Mouse (Mus musculus) MEL (cell line): ENCODE results near the gene Mesd. TPM values are rescaled to one million over a fixed set of nuclear protein-coding genes. Genes with fewer than 3 reads are reported as not detected.

ENCODE experiments used
- DNase-seq: peaks from one replicate; pipeline ENCODE4 v3.0.0; 2011; ENCODE audit warnings: low read depth, low spot score
- H3K27ac ChIP-seq: 2 replicates; pipeline ENCODE4 v1.5.1; 2012; ENCODE audit warnings: low read depth, mild to moderate bottlenecking, control low read depth, low read length, moderate library complexity; ENCODE audit not compliant: control insufficient read depth
- H3K27me3 ChIP-seq, 2 experiments: fragments of 150-350 bp in 1 of 2; sonication (generic) in 1 of 2; 2 replicates each; pipeline ENCODE4 v1.6.1; 2012; ENCODE audit warnings: low read length in 2 of 2, mild to moderate bottlenecking in 2 of 2, improper control_type of control experiment in 1 of 2, moderate library complexity in 1 of 2; ENCODE audit not compliant: insufficient read depth in 2 of 2, control insufficient read depth in 1 of 2
- H3K36me3 ChIP-seq, 2 experiments: 2 replicates each; pipeline ENCODE4 v1.6.1; 2012 to 2014; ENCODE audit warnings: low read length in 2 of 2, improper control_type of control experiment in 1 of 2, inconsistent platforms in 1 of 2, mild to moderate bottlenecking in 1 of 2; ENCODE audit not compliant: insufficient read depth in 2 of 2, control insufficient read depth in 1 of 2
- H3K4me1 ChIP-seq, 2 experiments: fragments of 150-350 bp in 1 of 2; sonication (generic) in 1 of 2; 2 replicates each; pipeline ENCODE4 v1.6.1; 2012; ENCODE audit warnings: low read length in 2 of 2, improper control_type of control experiment in 1 of 2, mild to moderate bottlenecking in 1 of 2; ENCODE audit not compliant: insufficient read depth in 2 of 2, control insufficient read depth in 1 of 2
- H3K4me3 ChIP-seq, 2 experiments: fragments of 150-350 bp in 1 of 2; sonication (generic) in 1 of 2; 2 replicates each; pipeline ENCODE4 v1.5.1; 2012; ENCODE audit warnings: low read depth in 2 of 2, low read length in 2 of 2, mild to moderate bottlenecking in 2 of 2, moderate library complexity in 2 of 2, control low read depth in 1 of 2, improper control_type of control experiment in 1 of 2; ENCODE audit not compliant: control insufficient read depth in 1 of 2, insufficient read depth in 1 of 2
- H3K79me2 ChIP-seq: 2 replicates; pipeline ENCODE4 v1.6.1; 2012; ENCODE audit warnings: mild to moderate bottlenecking, low read length, moderate library complexity; ENCODE audit not compliant: control insufficient read depth, poor library complexity, insufficient read depth
- H3K9ac ChIP-seq: 2 replicates; pipeline ENCODE4 v1.6.1; 2012; ENCODE audit warnings: low read depth, mild to moderate bottlenecking, control low read depth, low read length, moderate library complexity; ENCODE audit not compliant: control insufficient read depth, poor library complexity, severe bottlenecking
- H3K9me3 ChIP-seq: fragments of 150-350 bp; sonication (generic); replicated peaks from 2 replicates; pipeline ENCODE4 v1.6.1; 2012; ENCODE audit warnings: mild to moderate bottlenecking, low read length, improper control_type of control experiment, moderate library complexity; ENCODE audit not compliant: insufficient read depth
- CTCF ChIP-seq, 3 experiments: IDR thresholded peaks in 2 of 3; conservative IDR thresholded peaks in 1 of 3; 2 replicates each; pipeline ENCODE4 v1.5.1; 2011 to 2012; ENCODE audit warnings: low read length in 3 of 3, low read depth in 2 of 3, mild to moderate bottlenecking in 2 of 3, improper control_type of control experiment in 1 of 3, inconsistent platforms in 1 of 3, mixed read lengths in 1 of 3, moderate library complexity in 1 of 3; ENCODE audit not compliant: control insufficient read depth in 1 of 3, insufficient read depth in 1 of 3, poor library complexity in 1 of 3, severe bottlenecking in 1 of 3
- E2F4 ChIP-seq: IDR thresholded peaks from 2 replicates; pipeline ENCODE4 v1.6.1; 2011; ENCODE audit warnings: low read depth, low read length, improper control_type of control experiment, borderline replicate concordance
- ELF1 ChIP-seq: IDR thresholded peaks from 2 replicates; pipeline ENCODE4 v1.6.1; 2014; ENCODE audit warnings: low read depth, mild to moderate bottlenecking, inconsistent platforms, low read length, improper control_type of control experiment, moderate library complexity
- EP300 ChIP-seq, 2 experiments: IDR thresholded peaks; 2 replicates each; pipeline ENCODE4 v1.6.1; 2011; ENCODE audit warnings: improper control_type of control experiment in 2 of 2, low read length in 2 of 2, low read depth in 1 of 2, mild to moderate bottlenecking in 1 of 2
- GABPA ChIP-seq: IDR thresholded peaks from 2 replicates; pipeline ENCODE4 v1.6.1; 2012; ENCODE audit warnings: low read depth, mild to moderate bottlenecking, inconsistent platforms, low read length, improper control_type of control experiment, moderate library complexity
- GATA1 ChIP-seq: IDR thresholded peaks from 2 replicates; pipeline ENCODE4 v1.6.1; 2011; ENCODE audit warnings: low read depth, low read length, improper control_type of control experiment
- JUND ChIP-seq: IDR thresholded peaks from 2 replicates; pipeline ENCODE4 v1.6.1; 2011; ENCODE audit warnings: low read depth, mild to moderate bottlenecking, improper control_type of control experiment, low read length
- MAX ChIP-seq: IDR thresholded peaks from 2 replicates; pipeline ENCODE4 v1.6.1; 2011; ENCODE audit warnings: low read length, improper control_type of control experiment
- MEF2A ChIP-seq: IDR thresholded peaks from 2 replicates; pipeline ENCODE4 v1.6.1; 2014; ENCODE audit warnings: low read depth, mild to moderate bottlenecking, inconsistent platforms, low read length, improper control_type of control experiment; ENCODE audit not compliant: poor library complexity, insufficient replicate concordance, severe bottlenecking; ENCODE audit errors: extremely low read depth
- MYC ChIP-seq: IDR thresholded peaks from 2 replicates; pipeline ENCODE4 v1.6.1; 2011; ENCODE audit warnings: low read depth, mild to moderate bottlenecking, low read length, improper control_type of control experiment, moderate library complexity
- NELFE ChIP-seq: IDR thresholded peaks from 2 replicates; pipeline ENCODE4 v1.6.1; 2011; ENCODE audit warnings: low read depth, low read length, improper control_type of control experiment
- NRF1 ChIP-seq: IDR thresholded peaks from 2 replicates; pipeline ENCODE4 v1.6.1; 2014; ENCODE audit warnings: low read depth, mild to moderate bottlenecking, inconsistent platforms, low read length, improper control_type of control experiment, moderate library complexity; ENCODE audit not compliant: poor library complexity, insufficient read depth, severe bottlenecking
- POLR2A ChIP-seq, 2 experiments: IDR thresholded peaks; 2 replicates each; pipeline ENCODE4 v1.6.1; 2011 to 2012; ENCODE audit warnings: low read length in 2 of 2, mild to moderate bottlenecking in 2 of 2, control low read depth in 1 of 2, improper control_type of control experiment in 1 of 2, low read depth in 1 of 2, moderate library complexity in 1 of 2; ENCODE audit not compliant: control insufficient read depth in 1 of 2, insufficient read depth in 1 of 2, poor library complexity in 1 of 2
- POLR2AphosphoS2 ChIP-seq: IDR thresholded peaks from 2 replicates; pipeline ENCODE4 v1.6.1; 2011; ENCODE audit warnings: low read length, improper control_type of control experiment
- RCOR1 ChIP-seq: IDR thresholded peaks from 2 replicates; pipeline ENCODE4 v1.6.1; 2012; ENCODE audit warnings: low read depth, mild to moderate bottlenecking, inconsistent platforms, low read length, improper control_type of control experiment
- SMC3 ChIP-seq: IDR thresholded peaks from 2 replicates; pipeline ENCODE4 v1.6.1; 2011; ENCODE audit warnings: low read depth, low read length, improper control_type of control experiment
- TAL1 ChIP-seq: IDR thresholded peaks from 2 replicates; pipeline ENCODE4 v1.6.1; 2012; ENCODE audit warnings: mild to moderate bottlenecking, inconsistent platforms, low read length, moderate library complexity, mixed read lengths
- TBP ChIP-seq: IDR thresholded peaks from 2 replicates; pipeline ENCODE4 v1.8.0; 2011; ENCODE audit warnings: low read depth, low read length, improper control_type of control experiment
- TCF12 ChIP-seq: IDR thresholded peaks from 2 replicates; pipeline ENCODE4 v1.6.1; 2014; ENCODE audit warnings: low read depth, mild to moderate bottlenecking, inconsistent platforms, low read length, improper control_type of control experiment, moderate library complexity
- UBTF ChIP-seq: IDR thresholded peaks from 2 replicates; pipeline ENCODE4 v1.6.1; 2012; ENCODE audit warnings: low read depth, mild to moderate bottlenecking, inconsistent platforms, low read length, improper control_type of control experiment, moderate library complexity, borderline replicate concordance; ENCODE audit not compliant: insufficient read depth
- USF1 ChIP-seq: IDR thresholded peaks from 2 replicates; pipeline ENCODE4 v1.6.1; 2014; ENCODE audit warnings: low read depth, mild to moderate bottlenecking, inconsistent platforms, low read length, improper control_type of control experiment, moderate library complexity
- USF2 ChIP-seq, 2 experiments: IDR thresholded peaks; 2 replicates each; pipeline ENCODE4 v1.6.1; 2011 to 2012; ENCODE audit warnings: improper control_type of control experiment in 2 of 2, low read length in 2 of 2, borderline replicate concordance in 1 of 2, inconsistent platforms in 1 of 2, low read depth in 1 of 2, mild to moderate bottlenecking in 1 of 2; ENCODE audit not compliant: insufficient read depth in 1 of 2
- ZKSCAN1 ChIP-seq: IDR thresholded peaks from 2 replicates; pipeline ENCODE4 v1.6.1; 2012; ENCODE audit warnings: low read depth, mild to moderate bottlenecking, inconsistent platforms, low read length, improper control_type of control experiment, moderate library complexity
- ZMIZ1 ChIP-seq: IDR thresholded peaks from 2 replicates; pipeline ENCODE4 v1.6.1; 2012; ENCODE audit warnings: low read depth, mild to moderate bottlenecking, inconsistent platforms, low read length, improper control_type of control experiment, moderate library complexity
- ZNF384 ChIP-seq: IDR thresholded peaks from 2 replicates; pipeline ENCODE4 v1.6.1; 2012; ENCODE audit warnings: low read depth, mild to moderate bottlenecking, inconsistent platforms, low read length, improper control_type of control experiment
- polyA plus RNA-seq, 2 experiments: library from polyadenylated mRNA; stranded (reverse) in 1 of 2; unstranded in 1 of 2; fragments of >175 nt in 1 of 2; fragments of >200 nt in 1 of 2; gene quantifications; 2 replicates each; pipeline versions ENCODE4 v1.2.1 to v1.2.4; 2012; ENCODE audit warnings: low replicate concordance in 2 of 2, low read depth in 1 of 2; ENCODE audit not compliant: insufficient read length in 2 of 2, insufficient read depth in 1 of 2, missing spikeins in 1 of 2
- total RNA-seq: library from RNA; depleted of rRNA; stranded (reverse); fragments of 300-350 nt; gene quantifications from 2 replicates; pipeline ENCODE4 v1.2.3, GENCODE M21; 2012

Mesd gene
- total and polyA plus RNA-seq, 3 experiments: 64.5 to 135 (median 83.3) TPM

GRCm38 (mm10) chr7:83851569-83852380 lies 32.5 kb upstream of the Mesd start:
- H3K36me3 ChIP-seq: peaks cover 0 to 4% of the 10 kb centered on the region in 2 experiments; a peak in 2 of 4 replicates
- no peak overlapping the region for H3K9ac ChIP-seq
- H3K79me2 ChIP-seq: no peaks in the 10 kb centered on the region
- no peak for DNase-seq
- TF ChIP-seq EP300 (IDR thresholded peaks at IDR 0.05; ENCODE audit: low read depth in 1 of 2, low read length in 2 of 2): no peak
- no peak for TF ChIP-seq USF2 (IDR thresholded peaks at IDR 0.05; ENCODE audit: borderline replicate concordance in 1 of 2, insufficient read depth in 1 of 2, low read depth in 1 of 2, low read length in 2 of 2)
- TF ChIP-seq JUND: no peak
- TF ChIP-seq E2F4: no peak
- no peak for TF ChIP-seq ZNF384
- TF ChIP-seq NRF1: no peak
- TF ChIP-seq SMC3: no peak
- no peak for TF ChIP-seq TCF12
- no peak for TF ChIP-seq RCOR1
- no peak for TF ChIP-seq ELF1
- TF ChIP-seq USF1: no peak
- TF ChIP-seq POLR2A (IDR thresholded peaks at IDR 0.05; ENCODE audit: control insufficient read depth in 1 of 2, insufficient read depth in 1 of 2, low read depth in 1 of 2, low read length in 2 of 2, poor library complexity in 1 of 2): no peak
- TF ChIP-seq UBTF: no peak
- no peak for TF ChIP-seq GATA1
- no peak for TF ChIP-seq POLR2AphosphoS2
- TF ChIP-seq NELFE: no peak
- TF ChIP-seq MAX: no peak
- no peaks in the 10 kb centered on the region; a peak in 2 of 4 replicates for H3K27me3 ChIP-seq
- H3K4me3 ChIP-seq: no peak overlapping the region
- H3K4me1 ChIP-seq: peaks cover 0 to 2% of the 10 kb centered on the region in 2 experiments; a peak in 2 of 4 replicates
- H3K27ac ChIP-seq: no peak overlapping the region
- no peaks in the 10 kb centered on the region for H3K9me3 ChIP-seq

GRCm38 (mm10) chr7:83852381-83853380 lies 31.6 kb upstream of the Mesd start:
- no peak overlapping the region for H3K27ac ChIP-seq
- no peaks in the 10 kb centered on the region for H3K79me2 ChIP-seq
- H3K27me3 ChIP-seq: no peaks in the 10 kb centered on the region; a peak in 2 of 4 replicates
- no peak for TF ChIP-seq TBP
- TF ChIP-seq POLR2AphosphoS2: no peak
- no peak for TF ChIP-seq UBTF
- no peak for TF ChIP-seq ZMIZ1
- TF ChIP-seq GABPA: no peak
- no peak for TF ChIP-seq E2F4
- TF ChIP-seq MYC: no peak
- no peak for TF ChIP-seq JUND
- no peak for TF ChIP-seq CTCF (IDR thresholded peaks at IDR 0.05 in 2 of 3, conservative IDR thresholded peaks at IDR 0.05 in 1 of 3; ENCODE audit: control insufficient read depth in 1 of 3, insufficient read depth in 1 of 3, low read depth in 2 of 3, low read length in 3 of 3, poor library complexity in 1 of 3, severe bottlenecking in 1 of 3)
- TF ChIP-seq TAL1: no peak
- no peak for TF ChIP-seq ZKSCAN1
- TF ChIP-seq MEF2A: no peak
- peaks cover 0 to 4% of the 10 kb centered on the region in 2 experiments; a peak in 2 of 4 replicates for H3K4me1 ChIP-seq
- no peak overlapping the region for H3K9ac ChIP-seq
- H3K36me3 ChIP-seq: peaks cover 0 to 4% of the 10 kb centered on the region in 2 experiments; a peak in 2 of 4 replicates
- no peak for DNase-seq
- H3K9me3 ChIP-seq: no peaks in the 10 kb centered on the region
- no peak overlapping the region for H3K4me3 ChIP-seq
